Mouse (Mus musculus): Measurements from ENCODE around the gene Tldc1. TPM values are rescaled to one million over a fixed set of nuclear protein-coding genes. Genes with fewer than 3 reads are reported as not detected.

The Tldc1 gene
- polyA plus RNA-seq (2015; fragmentation: Nextera tagmentation; extraction: Ambion mirVana), result 10.9 and 12.2 TPM in 2 replicates

DNA sequence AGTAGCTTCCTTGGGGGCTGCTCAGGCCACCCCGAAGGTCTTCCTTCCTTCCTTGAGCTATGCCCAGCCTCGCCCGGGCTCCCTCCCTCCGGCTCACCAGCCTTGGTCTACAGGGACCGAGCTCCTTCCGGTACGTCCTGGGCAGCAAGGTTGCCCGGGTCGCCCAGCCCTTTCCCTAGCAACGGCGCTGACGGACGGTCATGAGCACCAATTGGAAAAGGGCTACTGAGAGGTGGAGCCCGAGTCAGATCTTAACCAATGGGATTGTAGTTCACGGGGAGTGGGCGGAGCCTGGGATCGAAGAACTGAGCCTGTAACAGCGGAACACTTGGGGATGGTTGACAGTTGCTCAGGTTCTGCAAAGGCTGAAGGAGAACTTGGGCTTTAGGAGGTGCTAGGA is at the start of gene Tldc1:
Gene Tldc1 (minus strand): TSS at position 154 of the 400 bp plus-strand sequence.
- peak; percentile 97 for ATAC-seq
- Histone ChIP-seq H3K36me3 (ENCODE audit: control insufficient read depth, insufficient read depth, low read length) (no peaks in the 10 kb centered on the region), H3K27ac (ENCODE audit: low read length) (peak within 1 kb of the TSS; percentile 88), H3K27me3 (ENCODE audit: control insufficient read depth, insufficient read depth, low read depth, low read length) (no peaks in the 10 kb centered on the region), H3K9ac (ENCODE audit: low read depth, low read length) (peak within 1 kb of the TSS; percentile 78), H3K9me3 (replicated peaks; ENCODE audit: control insufficient read depth, low read length, poor library complexity, severe bottlenecking) (no peaks in the 10 kb centered on the region), H3K4me1 (ENCODE audit: control insufficient read depth, insufficient read depth, low read length) (peaks cover 12% of the 10 kb centered on the region), H3K4me2 (ENCODE audit: low read length) (peak within 1 kb of the TSS; percentile 91), H3K4me3 (ENCODE audit: low read depth, low read length) (peak within 1 kb of the TSS; percentile 58)
- under 1% methylated on average over 18 of the region's 18 CpGs for WGBS

DNA sequence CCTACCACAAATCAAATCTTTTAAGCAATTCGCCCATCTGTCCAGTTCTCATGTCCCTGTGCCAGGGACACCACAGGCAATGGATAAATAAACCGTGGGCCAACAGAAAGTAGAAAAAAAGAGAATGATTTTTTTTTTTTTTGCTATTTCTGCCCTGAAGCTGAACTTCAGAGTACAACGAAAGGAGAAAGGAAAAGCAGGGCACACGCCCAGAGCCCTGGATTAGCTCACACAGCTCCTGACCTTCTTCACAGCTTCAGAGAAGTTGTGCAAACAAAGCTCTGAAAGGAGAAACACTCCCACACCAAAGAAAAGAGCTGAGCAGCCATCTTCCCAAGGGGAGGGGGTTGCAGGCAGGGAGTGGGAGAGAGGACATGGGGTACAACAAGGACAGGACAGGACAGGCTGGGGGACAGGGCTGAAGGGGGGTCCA is 49.5 kb upstream of the Tldc1 start:
- H3K4me1 ChIP-seq (ENCODE audit: control insufficient read depth, insufficient read depth, low read length), result peaks cover 39% of the 10 kb centered on the region

DNA sequence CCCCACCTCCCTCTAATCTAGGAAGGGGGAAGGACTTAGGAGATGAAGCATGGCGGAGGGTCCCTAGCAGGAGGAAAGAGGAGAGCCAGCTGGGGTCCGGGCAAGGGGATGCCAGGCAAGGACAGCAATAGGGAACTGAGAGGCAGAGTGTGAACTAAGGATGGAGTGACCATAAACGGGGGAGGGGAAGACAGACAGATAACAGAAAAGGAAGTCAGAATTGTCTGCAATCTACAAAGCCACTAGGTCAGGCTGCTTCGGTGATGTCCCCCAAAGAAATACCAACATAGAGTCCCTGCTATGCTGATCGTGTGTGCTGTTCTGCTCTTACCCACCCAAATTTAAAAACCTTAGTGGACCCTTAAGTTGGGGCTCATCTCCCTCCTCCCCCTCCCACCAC is 48.8 kb upstream of the Tldc1 start:
- no peaks in the 10 kb centered on the region for H3K9me3 ChIP-seq (replicated peaks; ENCODE audit: control insufficient read depth, low read length, poor library complexity, severe bottlenecking)
- WGBS, result 87% methylated on average over 5 of the region's 5 CpGs
- no peak overlapping the region for H3K4me2 ChIP-seq (ENCODE audit: low read length)
- peaks cover 31% of the 10 kb centered on the region for H3K4me1 ChIP-seq (ENCODE audit: control insufficient read depth, insufficient read depth, low read length)
- H3K27me3 ChIP-seq (ENCODE audit: control insufficient read depth, insufficient read depth, low read depth, low read length), result no peaks in the 10 kb centered on the region
- no peak overlapping the region for H3K4me3 ChIP-seq (ENCODE audit: low read depth, low read length)
- no peak overlapping the region for H3K9ac ChIP-seq (ENCODE audit: low read depth, low read length)
- ATAC-seq, result no peak
- H3K36me3 ChIP-seq (ENCODE audit: control insufficient read depth, insufficient read depth, low read length), result peaks cover 3% of the 10 kb centered on the region; the same call in 1 of the 2 replicates
- no peak overlapping the region for H3K27ac ChIP-seq (ENCODE audit: low read length)

More for the DNA sequence above, 49.5 kb upstream of the Tldc1 start:
- Histone ChIP-seq H3K4me3 (ENCODE audit: low read depth, low read length) (no peak overlapping the region), H3K27ac (ENCODE audit: low read length) (no peak overlapping the region), H3K9me3 (replicated peaks; ENCODE audit: control insufficient read depth, low read length, poor library complexity, severe bottlenecking) (no peaks in the 10 kb centered on the region), H3K27me3 (ENCODE audit: control insufficient read depth, insufficient read depth, low read depth, low read length) (no peaks in the 10 kb centered on the region), H3K4me2 (ENCODE audit: low read length) (no peak overlapping the region), H3K9ac (ENCODE audit: low read depth, low read length) (no peak overlapping the region), H3K36me3 (ENCODE audit: control insufficient read depth, insufficient read depth, low read length) (no peaks in the 10 kb centered on the region)
- WGBS, result 22% methylated on average over 4 of the region's 4 CpGs
- ATAC-seq, result no peak

DNA sequence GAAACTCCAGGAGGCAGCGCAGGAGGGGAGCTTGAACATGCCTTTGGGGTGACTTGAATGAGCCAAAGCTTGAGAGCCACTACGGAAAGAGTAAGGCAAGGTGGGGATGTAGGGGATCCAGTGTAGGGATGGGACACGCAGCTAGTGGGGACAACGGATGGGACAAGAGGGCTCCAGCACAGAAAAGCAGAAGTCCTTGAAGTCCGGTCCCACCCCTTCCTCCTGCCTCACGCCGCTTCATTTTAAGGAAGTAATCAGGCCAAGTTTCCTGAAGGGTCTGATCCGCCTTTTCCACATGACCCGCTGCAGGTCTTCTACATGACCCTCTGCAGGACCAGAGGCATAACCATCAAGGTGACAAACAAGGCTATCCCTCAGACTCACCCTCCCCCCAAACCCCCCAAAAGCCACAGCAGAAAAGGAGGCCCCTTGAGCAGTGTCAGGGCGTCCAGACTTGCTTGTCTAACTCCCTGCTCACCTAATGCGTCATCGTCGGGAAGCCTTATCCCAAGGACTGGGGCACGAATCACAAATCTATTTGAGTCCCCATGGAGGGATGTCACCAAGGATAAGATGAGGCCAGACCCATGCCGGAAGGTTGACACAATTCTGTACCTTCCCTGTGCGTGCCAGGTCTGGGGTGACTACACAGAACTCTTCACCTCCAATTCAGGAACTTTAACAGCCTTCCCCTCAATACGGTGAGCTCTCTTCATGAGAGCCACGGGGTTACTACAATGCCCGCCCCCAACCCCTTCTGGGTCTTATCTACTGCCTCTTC is 47.9 kb upstream of the Tldc1 start:
- WGBS, result 90% methylated on average over 19 of the region's 19 CpGs
- no peak overlapping the region for H3K4me2 ChIP-seq (ENCODE audit: low read length)
- peaks cover 23% of the 10 kb centered on the region for H3K4me1 ChIP-seq (ENCODE audit: control insufficient read depth, insufficient read depth, low read length)
- H3K4me3 ChIP-seq (ENCODE audit: low read depth, low read length), result no peak overlapping the region
- H3K9me3 ChIP-seq (replicated peaks; ENCODE audit: control insufficient read depth, low read length, poor library complexity, severe bottlenecking), result no peaks in the 10 kb centered on the region
- no peak overlapping the region for H3K27ac ChIP-seq (ENCODE audit: low read length)
- ATAC-seq, result no peak
- H3K9ac ChIP-seq (ENCODE audit: low read depth, low read length), result no peak overlapping the region
- H3K36me3 ChIP-seq (ENCODE audit: control insufficient read depth, insufficient read depth, low read length), result peaks cover 10% of the 10 kb centered on the region
- no peaks in the 10 kb centered on the region for H3K27me3 ChIP-seq (ENCODE audit: control insufficient read depth, insufficient read depth, low read depth, low read length)

DNA sequence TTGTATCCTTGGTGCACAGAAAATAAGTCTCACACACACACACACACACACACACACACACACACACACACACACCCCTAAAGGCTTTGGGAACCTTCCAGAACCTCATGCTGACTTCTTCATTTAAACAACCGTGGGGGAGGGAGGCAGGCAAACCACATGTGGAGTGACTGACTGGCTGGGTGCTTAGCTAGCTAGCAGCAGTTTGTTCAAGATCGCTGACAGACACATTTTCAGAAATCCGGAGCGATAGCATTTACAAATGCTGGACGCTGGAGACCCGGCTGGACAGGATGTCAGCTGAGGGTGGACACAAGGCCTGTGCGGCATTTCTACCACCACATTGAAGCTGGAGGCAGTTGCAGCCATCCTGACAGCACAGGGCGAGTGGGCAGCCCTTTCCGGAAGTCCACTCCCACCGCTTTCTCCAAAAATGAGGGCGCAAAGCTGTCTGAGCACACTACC is 46.6 kb upstream of the Tldc1 start:
- no peaks in the 10 kb centered on the region for H3K9me3 ChIP-seq (replicated peaks; ENCODE audit: control insufficient read depth, low read length, poor library complexity, severe bottlenecking)
- no peak overlapping the region for H3K4me2 ChIP-seq (ENCODE audit: low read length)
- 72% methylated on average over 11 of the region's 11 CpGs for WGBS
- H3K27me3 ChIP-seq (ENCODE audit: control insufficient read depth, insufficient read depth, low read depth, low read length), result no peaks in the 10 kb centered on the region
- H3K4me3 ChIP-seq (ENCODE audit: low read depth, low read length), result no peak overlapping the region
- peaks cover 11% of the 10 kb centered on the region for H3K4me1 ChIP-seq (ENCODE audit: control insufficient read depth, insufficient read depth, low read length)
- no peak overlapping the region for H3K9ac ChIP-seq (ENCODE audit: low read depth, low read length)
- H3K36me3 ChIP-seq (ENCODE audit: control insufficient read depth, insufficient read depth, low read length), result peaks cover 13% of the 10 kb centered on the region
- no peak overlapping the region for H3K27ac ChIP-seq (ENCODE audit: low read length)
- ATAC-seq, result no peak

DNA sequence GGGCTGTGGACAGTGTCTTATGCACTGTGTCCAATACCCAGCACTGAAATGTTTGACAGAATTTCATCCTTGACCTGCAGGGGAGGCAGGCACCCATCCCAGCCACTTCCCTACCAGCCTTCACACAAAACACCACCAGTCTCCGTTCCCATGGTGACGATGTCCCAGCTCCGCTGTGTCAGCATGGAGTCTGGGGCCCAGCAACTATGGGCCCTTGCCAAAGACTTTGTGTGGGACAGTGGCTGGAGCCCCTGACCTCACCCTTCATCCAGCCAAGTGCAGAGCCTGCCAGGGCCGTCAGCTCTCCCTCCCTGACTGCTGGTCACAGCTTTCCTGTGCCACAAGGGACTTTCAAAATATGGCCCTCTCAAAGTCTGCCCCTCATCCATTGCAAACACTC is 45.9 kb upstream of the Tldc1 start:
- WGBS, result 42% methylated on average over 4 of the region's 4 CpGs
- Histone ChIP-seq H3K9me3 (replicated peaks; ENCODE audit: control insufficient read depth, low read length, poor library complexity, severe bottlenecking) (no peaks in the 10 kb centered on the region), H3K4me1 (ENCODE audit: control insufficient read depth, insufficient read depth, low read length) (peaks cover 10% of the 10 kb centered on the region), H3K4me3 (ENCODE audit: low read depth, low read length) (no peak overlapping the region), H3K4me2 (ENCODE audit: low read length) (no peak overlapping the region), H3K27me3 (ENCODE audit: control insufficient read depth, insufficient read depth, low read depth, low read length) (no peaks in the 10 kb centered on the region), H3K9ac (ENCODE audit: low read depth, low read length) (no peak overlapping the region), H3K27ac (ENCODE audit: low read length) (no peak overlapping the region), H3K36me3 (ENCODE audit: control insufficient read depth, insufficient read depth, low read length) (peaks cover 13% of the 10 kb centered on the region)
- ATAC-seq, result no peak

DNA sequence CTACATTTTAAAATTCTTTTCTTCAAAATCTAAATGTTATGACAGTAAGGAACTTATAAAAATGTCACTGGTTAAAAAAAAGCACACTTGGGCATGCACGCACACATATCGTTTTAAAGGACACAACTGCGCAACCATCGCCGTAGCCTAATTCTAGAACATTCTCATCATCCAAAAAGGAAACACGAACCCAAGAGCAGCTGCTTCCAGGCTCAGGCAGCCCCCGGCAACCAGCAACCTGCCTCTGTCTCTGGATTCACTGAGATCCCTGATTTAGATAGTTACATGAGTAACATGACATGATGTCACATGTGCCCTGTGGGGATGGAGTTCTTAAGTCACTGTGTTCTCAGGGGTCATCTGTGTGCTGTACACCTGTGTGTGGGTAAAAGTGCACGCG is 45.1 kb upstream of the Tldc1 start:
- no peak overlapping the region for H3K4me2 ChIP-seq (ENCODE audit: low read length)

DNA sequence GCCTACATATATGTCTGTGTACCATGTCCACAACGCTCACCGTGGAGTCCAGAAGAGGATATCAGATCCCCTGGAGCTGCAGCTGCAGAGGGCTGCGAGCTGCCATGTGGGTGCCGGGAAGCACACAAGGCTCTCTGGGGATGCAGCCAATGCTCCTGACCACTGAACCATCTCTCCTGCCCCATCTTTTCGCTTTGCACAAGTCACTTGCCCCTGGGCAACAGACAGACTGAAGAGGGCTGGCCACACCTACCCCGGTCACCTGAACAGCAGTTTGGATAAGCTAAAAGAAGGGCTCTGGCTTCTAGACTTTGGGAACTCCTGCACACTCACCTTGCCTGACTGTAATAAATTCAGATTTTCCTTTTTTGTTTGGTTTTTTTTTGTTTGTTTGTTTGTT is 43.5 kb upstream of the Tldc1 start:
- no peaks in the 10 kb centered on the region for H3K27me3 ChIP-seq (ENCODE audit: control insufficient read depth, insufficient read depth, low read depth, low read length)
- no peak overlapping the region for H3K27ac ChIP-seq (ENCODE audit: low read length)
- WGBS, result 97% methylated on average over 6 of the region's 6 CpGs

More for the DNA sequence above, 45.1 kb upstream of the Tldc1 start:
- Histone ChIP-seq H3K9ac (ENCODE audit: low read depth, low read length) (no peak overlapping the region), H3K4me1 (ENCODE audit: control insufficient read depth, insufficient read depth, low read length) (peaks cover 4% of the 10 kb centered on the region), H3K27ac (ENCODE audit: low read length) (no peak overlapping the region), H3K27me3 (ENCODE audit: control insufficient read depth, insufficient read depth, low read depth, low read length) (no peaks in the 10 kb centered on the region), H3K36me3 (ENCODE audit: control insufficient read depth, insufficient read depth, low read length) (peaks cover 13% of the 10 kb centered on the region), H3K9me3 (replicated peaks; ENCODE audit: control insufficient read depth, low read length, poor library complexity, severe bottlenecking) (no peaks in the 10 kb centered on the region), H3K4me3 (ENCODE audit: low read depth, low read length) (no peak overlapping the region)
- ATAC-seq, result no peak
- WGBS, result 95% methylated on average over 9 of the region's 9 CpGs

DNA sequence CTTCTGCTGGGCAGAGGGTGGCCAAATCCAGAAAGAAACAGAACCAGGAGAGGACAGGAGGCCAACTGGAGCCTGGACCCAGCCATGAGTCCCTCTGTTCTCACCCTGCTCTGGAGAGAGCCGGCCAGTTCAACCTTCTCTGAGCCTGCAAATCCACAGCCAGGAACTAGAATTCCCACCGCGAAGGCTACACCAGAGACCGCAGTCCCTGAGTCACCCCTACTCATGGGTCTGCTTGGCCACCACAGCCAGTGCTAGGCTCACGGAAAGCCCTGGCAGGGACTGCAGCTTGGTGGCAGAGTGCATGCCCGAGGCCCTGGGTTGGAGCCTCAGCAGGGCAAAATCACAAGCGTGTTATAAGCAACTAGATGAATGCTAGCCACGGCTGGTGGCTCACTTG is 41.8 kb upstream of the Tldc1 start:
- no peaks in the 10 kb centered on the region for H3K9me3 ChIP-seq (replicated peaks; ENCODE audit: control insufficient read depth, low read length, poor library complexity, severe bottlenecking)
- no peak overlapping the region for H3K4me2 ChIP-seq (ENCODE audit: low read length)
- H3K27me3 ChIP-seq (ENCODE audit: control insufficient read depth, insufficient read depth, low read depth, low read length), result no peaks in the 10 kb centered on the region
- no peak for ATAC-seq
- no peak overlapping the region for H3K9ac ChIP-seq (ENCODE audit: low read depth, low read length)
- WGBS, result 94% methylated on average over 8 of the region's 8 CpGs
- H3K27ac ChIP-seq (ENCODE audit: low read length), result no peak overlapping the region
- H3K4me1 ChIP-seq (ENCODE audit: control insufficient read depth, insufficient read depth, low read length), result peaks cover 3% of the 10 kb centered on the region; the same call in 1 of the 2 replicates
- H3K36me3 ChIP-seq (ENCODE audit: control insufficient read depth, insufficient read depth, low read length), result peaks cover 13% of the 10 kb centered on the region
- no peak overlapping the region for H3K4me3 ChIP-seq (ENCODE audit: low read depth, low read length)

More for the DNA sequence above, 43.5 kb upstream of the Tldc1 start:
- Histone ChIP-seq H3K36me3 (ENCODE audit: control insufficient read depth, insufficient read depth, low read length) (peaks cover 13% of the 10 kb centered on the region), H3K9ac (ENCODE audit: low read depth, low read length) (no peak overlapping the region), H3K4me1 (ENCODE audit: control insufficient read depth, insufficient read depth, low read length) (peaks cover 3% of the 10 kb centered on the region; the same call in 1 of the 2 replicates), H3K4me2 (ENCODE audit: low read length) (no peak overlapping the region), H3K9me3 (replicated peaks; ENCODE audit: control insufficient read depth, low read length, poor library complexity, severe bottlenecking) (no peaks in the 10 kb centered on the region), H3K4me3 (ENCODE audit: low read depth, low read length) (no peak overlapping the region)
- ATAC-seq, result no peak

All from midbrain, embryonic 16.5 days (tissue).